Mouse (Mus musculus): ENCODE measurements around the gene Sept5. TPM values are rescaled to one million over a fixed set of nuclear protein-coding genes. Genes with fewer than 3 reads are reported as not detected.

Sept5 gene
- 3.0 and 3.2 TPM in 2 replicates for polyA plus RNA-seq (2015; fragmentation: Nextera tagmentation; extraction: Ambion mirVana)

GRCm38 (mm10) chr16:18629390-18630231 lies at the start of gene Sept5:
Gene Sept5 (minus strand): TSS chr16:18629954.
- Histone ChIP-seq H3K4me3 (ENCODE audit: low read depth, low read length) (peak within 1 kb of the TSS; percentile 58), H3K27me3 (ENCODE audit: insufficient read depth, low read length) (peaks cover 45% of the 10 kb centered on the region), H3K4me2 (ENCODE audit: low read depth, low read length) (peak within 1 kb of the TSS; percentile 84), H3K9me3 (ENCODE audit: low read length) (no peaks in the 10 kb centered on the region), H3K36me3 (replicated peaks; ENCODE audit: insufficient read depth, low read length) (no peaks in the 10 kb centered on the region), H3K9ac (replicated peaks) (peak within 1 kb of the TSS; percentile 62), H3K27ac (ENCODE audit: low read depth) (no peak within 1 kb of the TSS), H3K4me1 (ENCODE audit: insufficient read depth) (peaks cover 14% of the 10 kb centered on the region)
- DNase-seq (peak; percentile 66), ATAC-seq (peak; percentile 64)
- TF ChIP-seq EP300 (IDR thresholded peaks at IDR 0.05; ENCODE audit: low read depth) (no peak), CTCF (IDR thresholded peaks at IDR 0.05; ENCODE audit: low read depth) (no peak)
- 3% methylated on average over 71 of the region's 93 CpGs for WGBS (ENCODE audit: insufficient replicate concordance)

GRCm38 (mm10) chr16:18679112-18679511 lies 49.4 kb upstream of the Sept5 start:
- no peak overlapping the region for H3K4me2 ChIP-seq (ENCODE audit: low read depth, low read length)
- no peak overlapping the region for H3K4me3 ChIP-seq (ENCODE audit: low read depth, low read length)
- H3K9me3 ChIP-seq (ENCODE audit: low read length): no peaks in the 10 kb centered on the region
- H3K27me3 ChIP-seq (ENCODE audit: insufficient read depth, low read length): no peaks in the 10 kb centered on the region
- 47% methylated on average over 5 of the region's 5 CpGs for WGBS (ENCODE audit: insufficient replicate concordance)
- DNase-seq (peak; percentile 24), ATAC-seq (no peak)
- H3K36me3 ChIP-seq (replicated peaks; ENCODE audit: insufficient read depth, low read length): no peaks in the 10 kb centered on the region
- no peak overlapping the region for H3K27ac ChIP-seq (ENCODE audit: low read depth)
- H3K9ac ChIP-seq (replicated peaks): no peak overlapping the region
- TF ChIP-seq CTCF (IDR thresholded peaks at IDR 0.05; ENCODE audit: low read depth): peak; percentile 54
- no peak for TF ChIP-seq EP300 (IDR thresholded peaks at IDR 0.05; ENCODE audit: low read depth)
- no peaks in the 10 kb centered on the region for H3K4me1 ChIP-seq (ENCODE audit: insufficient read depth)

GRCm38 (mm10) chr16:18677746-18678679 lies 48.3 kb upstream of the Sept5 start:
- H3K36me3 ChIP-seq (replicated peaks; ENCODE audit: insufficient read depth, low read length): no peaks in the 10 kb centered on the region
- H3K27ac ChIP-seq (ENCODE audit: low read depth): no peak overlapping the region
- H3K9me3 ChIP-seq (ENCODE audit: low read length): no peaks in the 10 kb centered on the region
- H3K4me1 ChIP-seq (ENCODE audit: insufficient read depth): no peaks in the 10 kb centered on the region
- H3K4me3 ChIP-seq (ENCODE audit: low read depth, low read length): no peak overlapping the region
- 30% methylated on average over 17 of the region's 17 CpGs for WGBS (ENCODE audit: insufficient replicate concordance)
- DNase-seq: peak; percentile 82
- ATAC-seq: no peak
- H3K9ac ChIP-seq (replicated peaks): no peak overlapping the region
- TF ChIP-seq CTCF (IDR thresholded peaks at IDR 0.05; ENCODE audit: low read depth): peak; percentile 85
- no peak for TF ChIP-seq EP300 (IDR thresholded peaks at IDR 0.05; ENCODE audit: low read depth)
- H3K27me3 ChIP-seq (ENCODE audit: insufficient read depth, low read length): no peaks in the 10 kb centered on the region
- H3K4me2 ChIP-seq (ENCODE audit: low read depth, low read length): no peak overlapping the region

- Histone ChIP-seq H3K9me3 (ENCODE audit: low read length) (no peaks in the 10 kb centered on the region), H3K27ac (ENCODE audit: low read depth) (no peak overlapping the region), H3K36me3 (replicated peaks; ENCODE audit: insufficient read depth, low read length) (no peaks in the 10 kb centered on the region), H3K9ac (replicated peaks) (no peak overlapping the region), H3K27me3 (ENCODE audit: insufficient read depth, low read length) (no peaks in the 10 kb centered on the region), H3K4me3 (ENCODE audit: low read depth, low read length) (no peak overlapping the region), H3K4me1 (ENCODE audit: insufficient read depth) (no peaks in the 10 kb centered on the region), H3K4me2 (ENCODE audit: low read depth, low read length) (no peak overlapping the region)
- WGBS (ENCODE audit: insufficient replicate concordance): 69% methylated on average over 3 of the region's 3 CpGs
- no peak for TF ChIP-seq CTCF (IDR thresholded peaks at IDR 0.05; ENCODE audit: low read depth)
- no peak for TF ChIP-seq EP300 (IDR thresholded peaks at IDR 0.05; ENCODE audit: low read depth)
- DNase-seq (no peak), ATAC-seq (no peak)
These were observed 43.3 kb upstream of the Sept5 start for GRCm38 (mm10) chr16:18673005-18673404.

- TF ChIP-seq EP300 (IDR thresholded peaks at IDR 0.05; ENCODE audit: low read depth) (no peak), CTCF (IDR thresholded peaks at IDR 0.05; ENCODE audit: low read depth) (no peak)
- no peaks in the 10 kb centered on the region for H3K4me1 ChIP-seq (ENCODE audit: insufficient read depth)
- H3K4me2 ChIP-seq (ENCODE audit: low read depth, low read length): no peak overlapping the region
- H3K27ac ChIP-seq (ENCODE audit: low read depth): no peak overlapping the region
- 62% methylated on average over 5 of the region's 5 CpGs for WGBS (ENCODE audit: insufficient replicate concordance)
- ATAC-seq (no peak), DNase-seq (no peak)
- H3K4me3 ChIP-seq (ENCODE audit: low read depth, low read length): no peak overlapping the region
- no peaks in the 10 kb centered on the region for H3K36me3 ChIP-seq (replicated peaks; ENCODE audit: insufficient read depth, low read length)
- H3K27me3 ChIP-seq (ENCODE audit: insufficient read depth, low read length): no peaks in the 10 kb centered on the region
- no peak overlapping the region for H3K9ac ChIP-seq (replicated peaks)
- H3K9me3 ChIP-seq (ENCODE audit: low read length): no peaks in the 10 kb centered on the region
These were observed 42.3 kb upstream of the Sept5 start for GRCm38 (mm10) chr16:18672027-18672426.

- no peak overlapping the region for H3K9ac ChIP-seq (replicated peaks)
These were observed 40.2 kb upstream of the Sept5 start for GRCm38 (mm10) chr16:18669914-18670313.

More at GRCm38 (mm10) chr16:18669914-18670313, 40.2 kb upstream of the Sept5 start:
- Histone ChIP-seq H3K4me2 (ENCODE audit: low read depth, low read length) (no peak overlapping the region), H3K4me1 (ENCODE audit: insufficient read depth) (no peaks in the 10 kb centered on the region), H3K36me3 (replicated peaks; ENCODE audit: insufficient read depth, low read length) (no peaks in the 10 kb centered on the region), H3K27me3 (ENCODE audit: insufficient read depth, low read length) (no peaks in the 10 kb centered on the region), H3K4me3 (ENCODE audit: low read depth, low read length) (no peak overlapping the region), H3K9me3 (ENCODE audit: low read length) (no peaks in the 10 kb centered on the region), H3K27ac (ENCODE audit: low read depth) (no peak overlapping the region)
- no peak for ATAC-seq
- no peak for DNase-seq
- WGBS (ENCODE audit: insufficient replicate concordance): 65% methylated on average over 6 of the region's 6 CpGs
- TF ChIP-seq EP300 (IDR thresholded peaks at IDR 0.05; ENCODE audit: low read depth) (no peak), CTCF (IDR thresholded peaks at IDR 0.05; ENCODE audit: low read depth) (no peak)
